Mouse (Mus musculus) brain, embryonic 18.5 days (tissue): ENCODE results near the gene Armc5.
A peak's percentile ranks its signal among the peaks of the same experiment; 100 is the strongest.

ENCODE experiments used
- DNase-seq: peaks from one replicate; pipeline ENCODE4 v3.0.0-alpha.2; 2012; ENCODE audit warnings: low read depth, low spot score

Gene Armc5

GRCm38 (mm10) chr7:128246496-128247391 lies 9.6 kb downstream of the Armc5 start, which contains the start of gene Tgfb1i1:
TSS of gene Tgfb1i1 (plus strand) at chr7:128246812.
- DNase-seq: peak; percentile 26

- peak; percentile 72 for DNase-seq
Measured at GRCm38 (mm10) chr7:128247443-128247842, 10.3 kb downstream of the Armc5 start.

- DNase-seq: no peak
Measured at GRCm38 (mm10) chr7:128248081-128249042, 11.2 kb downstream of the Armc5 start.

- no peak for DNase-seq
Measured at GRCm38 (mm10) chr7:128249998-128250397, 12.9 kb downstream of the Armc5 start.

GRCm38 (mm10) chr7:128251946-128252345 lies 14.8 kb downstream of the Armc5 start:
- DNase-seq: no peak

- DNase-seq: peak; percentile 32
Measured at GRCm38 (mm10) chr7:128252609-128253008, 15.5 kb downstream of the Armc5 start.

GRCm38 (mm10) chr7:128254978-128255377 lies 17.8 kb downstream of the Armc5 start:
- no peak for DNase-seq

GRCm38 (mm10) chr7:128255757-128256156 lies 18.6 kb downstream of the Armc5 start:
- no peak for DNase-seq

- DNase-seq: no peak
Measured at GRCm38 (mm10) chr7:128256783-128257334, 19.7 kb downstream of the Armc5 start.

- no peak for DNase-seq
Measured at GRCm38 (mm10) chr7:128265411-128265810, 28.3 kb downstream of the Armc5 start, which contains the start of gene Slc5a2. TSS of gene Slc5a2 (plus strand) at chr7:128265657.

- DNase-seq: no peak
Measured at GRCm38 (mm10) chr7:128266056-128266455, 28.9 kb downstream of the Armc5 start.

- no peak for DNase-seq
Measured at GRCm38 (mm10) chr7:128267391-128267790, 30.2 kb downstream of the Armc5 start.

GRCm38 (mm10) chr7:128267813-128268212 lies 30.7 kb downstream of the Armc5 start:
- DNase-seq: no peak

- DNase-seq: no peak
Measured at GRCm38 (mm10) chr7:128270431-128270850, 33.3 kb downstream of the Armc5 start.

- DNase-seq: no peak
Measured at GRCm38 (mm10) chr7:128271496-128271895, 34.4 kb downstream of the Armc5 start.

GRCm38 (mm10) chr7:128276051-128276450 lies 38.9 kb downstream of the Armc5 start:
- DNase-seq: no peak

GRCm38 (mm10) chr7:128279750-128280149 lies 42.6 kb downstream of the Armc5 start:
- DNase-seq: no peak

GRCm38 (mm10) chr7:128281765-128282164 lies 44.6 kb downstream of the Armc5 start:
- no peak for DNase-seq

GRCm38 (mm10) chr7:128282532-128283244 lies 45.5 kb downstream of the Armc5 start:
- DNase-seq: no peak

- no peak for DNase-seq
Measured at GRCm38 (mm10) chr7:128284047-128284446, 46.9 kb downstream of the Armc5 start.

- no peak for DNase-seq
Measured at GRCm38 (mm10) chr7:128285060-128285459, 47.9 kb downstream of the Armc5 start.
